Mouse (Mus musculus) hindbrain, postnatal 0 days (tissue): Measurements from ENCODE around the gene Ccl27b. TPM values are rescaled to one million over a fixed set of nuclear protein-coding genes. Genes with fewer than 3 reads are reported as not detected.

Experiments used
- polyA plus RNA-seq: library from polyadenylated mRNA; unstranded; fragments of >200 nt; fragmentation: Nextera tagmentation; extraction: Ambion mirVana; gene quantifications from 2 replicates; pipeline ENCODE4 v1.2.1, GENCODE M21; 2015
- total RNA-seq: library from RNA; depleted of rRNA; stranded (reverse); fragments of >200 nt; gene quantifications from 2 replicates; pipeline ENCODE4 v1.2.3, GENCODE M21; 2014; rRNA removed

Ccl27b gene
- total and polyA plus RNA-seq, 2 experiments from 2014 or later: 1.1 TPM; not detected in 1

Other genes with a start within 250 kb of the Ccl27b start
- gene Gm21586, start 215.9 kb upstream of the Ccl27b start, total RNA-seq: not detected in 2 replicates
- not detected in 2 replicates for gene Gm21586, start 215.9 kb upstream of the Ccl27b start, polyA plus RNA-seq
- gene Gm2163, start 188.5 kb upstream of the Ccl27b start, total RNA-seq: 0.78 and 1.6 TPM in 2 replicates
- 0.09 and 0.10 TPM in 2 replicates for gene Gm2163, start 188.5 kb upstream of the Ccl27b start, polyA plus RNA-seq
- gene Fam205a2, start 127.1 kb upstream of the Ccl27b start, total RNA-seq: 1.8 TPM in 1 of 2 replicates, not detected in the other
- gene Fam205a2, start 127.1 kb upstream of the Ccl27b start, polyA plus RNA-seq: not detected in 2 replicates
- gene Gm10591, start 43.1 kb upstream of the Ccl27b start, total RNA-seq: not detected in 2 replicates
- not detected in 2 replicates for gene Gm10591, start 43.1 kb upstream of the Ccl27b start, polyA plus RNA-seq
- gene Gm2564, start 25.5 kb upstream of the Ccl27b start, total RNA-seq: not detected in 2 replicates
- 0.68 and 1.0 TPM in 2 replicates for gene Gm2564, start 25.5 kb upstream of the Ccl27b start, polyA plus RNA-seq
- not detected in 2 replicates for gene Il11ra2, start 6.6 kb downstream of the Ccl27b start, total RNA-seq
- gene Il11ra2, start 6.6 kb downstream of the Ccl27b start, polyA plus RNA-seq: not detected in 2 replicates
- not detected in 2 replicates for gene 4930578G10Rik, start 80.3 kb downstream of the Ccl27b start, total RNA-seq
- 0.63 and 0.70 TPM in 2 replicates for gene 4930578G10Rik, start 80.3 kb downstream of the Ccl27b start, polyA plus RNA-seq
- not detected in 2 replicates for gene Ccl19, start 101.3 kb downstream of the Ccl27b start, total RNA-seq
- gene Ccl19, start 101.3 kb downstream of the Ccl27b start, polyA plus RNA-seq: 0.74 and 0.83 TPM in 2 replicates
- 3.1 TPM in 1 of 2 replicates, not detected in the other for gene Ccl21a, start 118.7 kb downstream of the Ccl27b start, total RNA-seq
- gene Ccl21a, start 118.7 kb downstream of the Ccl27b start, polyA plus RNA-seq: 0.24 and 0.79 TPM in 2 replicates
- gene Fam205a1, start 198.6 kb downstream of the Ccl27b start, total RNA-seq: 0.07 TPM in 1 of 2 replicates, not detected in the other
- 0.15 TPM in 1 of 2 replicates, not detected in the other for gene Fam205a1, start 198.6 kb downstream of the Ccl27b start, polyA plus RNA-seq
- 0.05 TPM in 1 of 2 replicates, not detected in the other for gene Gm12394, start 201.5 kb downstream of the Ccl27b start, total RNA-seq
- gene Gm12394, start 201.5 kb downstream of the Ccl27b start, polyA plus RNA-seq: 0.55 and 0.68 TPM in 2 replicates
- gene Fam205c, start 219.0 kb downstream of the Ccl27b start, total RNA-seq: not detected in 2 replicates
- 4.7 TPM in 2 replicates for gene Fam205c, start 219.0 kb downstream of the Ccl27b start, polyA plus RNA-seq